Mouse (Mus musculus): Measurements from ENCODE around the gene Pkp1. TPM values are rescaled to one million over a fixed set of nuclear protein-coding genes. Genes with fewer than 3 reads are reported as not detected.

The Pkp1 gene
- total and polyA plus RNA-seq, 3 experiments = not detected

DNA sequence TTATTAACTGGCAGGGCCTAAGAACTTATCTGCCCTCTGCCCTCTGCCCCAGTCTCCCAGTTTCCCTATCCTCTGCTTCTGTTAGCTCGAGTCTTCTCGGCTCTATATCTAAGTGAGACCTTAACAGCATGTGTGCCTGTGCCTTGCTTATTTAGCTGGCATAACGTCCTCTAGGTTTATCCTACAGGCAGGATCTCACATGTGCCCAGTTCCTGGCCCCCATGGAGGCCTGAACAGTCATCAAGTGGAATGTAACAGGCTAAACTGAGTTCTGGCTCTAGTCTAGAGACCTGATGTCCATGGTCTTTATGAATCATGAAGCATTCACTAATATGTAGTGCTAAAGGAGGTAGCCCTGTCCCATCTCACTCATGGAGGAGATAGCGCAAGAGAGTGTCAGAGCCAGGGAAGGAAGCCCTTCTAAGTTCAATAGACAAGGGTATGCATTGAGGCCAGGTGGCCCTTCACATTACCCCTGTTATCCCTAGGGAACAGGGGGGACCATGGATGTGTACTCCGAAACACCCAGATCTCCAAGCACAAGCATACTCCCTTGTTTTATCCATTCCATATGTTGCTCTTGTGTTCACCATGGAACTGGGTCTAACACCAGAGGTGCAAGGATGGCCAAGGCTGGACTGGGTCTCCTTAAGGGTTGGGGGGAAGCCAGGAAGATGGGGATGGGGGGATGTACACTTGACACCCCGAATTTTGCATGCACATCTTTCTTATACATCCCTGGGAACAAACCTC is 64.2 kb downstream of the Pkp1 start:
- Histone ChIP-seq H3K79me2 (ENCODE audit: control insufficient read depth, insufficient read depth, low read length, poor library complexity) (no peaks in the 10 kb centered on the region), H3K27me3 (ENCODE audit: control insufficient read depth in 1 of 2, insufficient read depth in 2 of 2, low read length in 2 of 2) (peaks cover 0 to 2% of the 10 kb centered on the region in 2 experiments; a peak in 2 of 4 replicates)

GRCm38 (mm10) chr1:135853200-135853599 is 65.8 kb downstream of the Pkp1 start:
- DNase-seq (ENCODE audit: low read depth, low spot score) = no peak
- Histone ChIP-seq H3K27me3 (ENCODE audit: control insufficient read depth in 1 of 2, insufficient read depth in 2 of 2, low read length in 2 of 2) (no peaks in the 10 kb centered on the region), H3K79me2 (ENCODE audit: control insufficient read depth, insufficient read depth, low read length, poor library complexity) (no peaks in the 10 kb centered on the region), H3K27ac (ENCODE audit: control insufficient read depth, low read depth, low read length) (no peak overlapping the region), H3K4me3 (ENCODE audit: control insufficient read depth in 1 of 2, insufficient read depth in 1 of 2, low read depth in 2 of 2, low read length in 2 of 2) (no peak overlapping the region), H3K9me3 (replicated peaks; ENCODE audit: insufficient read depth, low read length) (no peaks in the 10 kb centered on the region), H3K9ac (ENCODE audit: control insufficient read depth, low read depth, low read length, poor library complexity, severe bottlenecking) (no peak overlapping the region), H3K4me1 (ENCODE audit: control insufficient read depth in 1 of 2, insufficient read depth in 2 of 2, low read length in 2 of 2) (no peaks in the 10 kb centered on the region), H3K36me3 (ENCODE audit: control insufficient read depth in 1 of 2, insufficient read depth in 2 of 2, low read length in 2 of 2) (no peaks in the 10 kb centered on the region)
- TF ChIP-seq GABPA (IDR thresholded peaks at IDR 0.05; ENCODE audit: low read depth, low read length) (no peak), NRF1 (IDR thresholded peaks at IDR 0.05; ENCODE audit: insufficient read depth, low read depth, low read length, poor library complexity, severe bottlenecking) (no peak), MXI1 (IDR thresholded peaks at IDR 0.05; ENCODE audit: low read depth, low read length) (no peak)

More for the DNA sequence above, 64.2 kb downstream of the Pkp1 start:
- TF ChIP-seq NELFE (IDR thresholded peaks at IDR 0.05; ENCODE audit: low read depth, low read length) = no peak
- no peak for TF ChIP-seq ZMIZ1 (IDR thresholded peaks at IDR 0.05; ENCODE audit: low read depth, low read length)
- TF ChIP-seq BHLHE40 (IDR thresholded peaks at IDR 0.05; ENCODE audit: borderline replicate concordance, low read depth, low read length) = no peak
- no peak for TF ChIP-seq ZC3H11A (IDR thresholded peaks at IDR 0.05; ENCODE audit: low read depth, low read length)
- TF ChIP-seq MYB (IDR thresholded peaks at IDR 0.05; ENCODE audit: low read depth, low read length) = no peak
- no peak for TF ChIP-seq GATA1 (IDR thresholded peaks at IDR 0.05; ENCODE audit: low read depth, low read length)
- TF ChIP-seq POLR2AphosphoS5 (IDR thresholded peaks at IDR 0.05; ENCODE audit: borderline replicate concordance, low read depth, low read length) = no peak
- no peak for TF ChIP-seq CHD1 (IDR thresholded peaks at IDR 0.05; ENCODE audit: low read depth, low read length)
- TF ChIP-seq RCOR1 (IDR thresholded peaks at IDR 0.05; ENCODE audit: low read depth, low read length) = no peak
- no peak for TF ChIP-seq GABPA (IDR thresholded peaks at IDR 0.05; ENCODE audit: low read depth, low read length)
- no peak for TF ChIP-seq MAZ (IDR thresholded peaks at IDR 0.05; ENCODE audit: low read depth, low read length)
- no peak for TF ChIP-seq SMC3 (IDR thresholded peaks at IDR 0.05; ENCODE audit: low read depth, low read length)
- TF ChIP-seq MYC (IDR thresholded peaks at IDR 0.05; ENCODE audit: low read depth, low read length) = no peak
- TF ChIP-seq E2F4 (IDR thresholded peaks at IDR 0.05; ENCODE audit: borderline replicate concordance, low read depth, low read length) = no peak
- no peak for TF ChIP-seq POLR2A (IDR thresholded peaks at IDR 0.05; ENCODE audit: control insufficient read depth in 1 of 2, insufficient read depth in 1 of 2, low read depth in 1 of 2, low read length in 2 of 2, poor library complexity in 1 of 2)
- TF ChIP-seq RAD21 (IDR thresholded peaks at IDR 0.05; ENCODE audit: low read depth, low read length) = no peak
- no peak for TF ChIP-seq CHD2 (IDR thresholded peaks at IDR 0.05; ENCODE audit: low read length)
- TF ChIP-seq USF2 (IDR thresholded peaks at IDR 0.05; ENCODE audit: borderline replicate concordance in 1 of 2, insufficient read depth in 1 of 2, low read depth in 1 of 2, low read length in 2 of 2) = no peak
- no peak for TF ChIP-seq ETS1 (IDR thresholded peaks at IDR 0.05; ENCODE audit: low read depth, low read length)
- DNase-seq (ENCODE audit: low read depth, low spot score) = no peak
- H3K4me3 ChIP-seq (ENCODE audit: control insufficient read depth in 1 of 2, insufficient read depth in 1 of 2, low read depth in 2 of 2, low read length in 2 of 2) = no peak overlapping the region
- no peaks in the 10 kb centered on the region for H3K4me1 ChIP-seq (ENCODE audit: control insufficient read depth in 1 of 2, insufficient read depth in 2 of 2, low read length in 2 of 2)
- no peak overlapping the region for H3K9ac ChIP-seq (ENCODE audit: control insufficient read depth, low read depth, low read length, poor library complexity, severe bottlenecking)
- no peaks in the 10 kb centered on the region for H3K36me3 ChIP-seq (ENCODE audit: control insufficient read depth in 1 of 2, insufficient read depth in 2 of 2, low read length in 2 of 2)
- H3K9me3 ChIP-seq (replicated peaks; ENCODE audit: insufficient read depth, low read length) = no peaks in the 10 kb centered on the region
- no peak overlapping the region for H3K27ac ChIP-seq (ENCODE audit: control insufficient read depth, low read depth, low read length)
